Comparison of ENCODE assay signal across 8 mouse cellular contexts in genomic region chr4:63291075-63291474, GRCm38 (mm10). TPM values are rescaled to one million over a fixed set of nuclear protein-coding genes. Genes with fewer than 3 reads are reported as not detected.
A peak's percentile ranks its signal among the peaks of the same experiment; 100 is the strongest.
DNase-seq lines count a peak whose midpoint lies in the region; ATAC-seq and TF ChIP-seq lines count a peak whose summit lies in the region.
"Had no signal": no experiment of that assay in that cellular context is flagged by ENCODE, and none has a peak within 500 bp of the region (broad histone marks: within the 10 kb centered on the region; RNA-seq: fewer than 3 reads in every experiment).

No protein-coding gene starts in this region.

- peaks cover 24% of the 10 kb centered on the region for H3K4me1 ChIP-seq in forebrain, embryonic 16.5 days (replicated peaks; ENCODE audit: control insufficient read depth, insufficient read depth, low read length)
- H3K4me1 ChIP-seq in lung, adult 2 months (ENCODE audit: control insufficient read depth, insufficient read depth, low read length), result no peaks in the 10 kb centered on the region

- ATAC-seq in forebrain, embryonic 16.5 days, result peak; percentile 97

- no peak for TF ChIP-seq POLR2A in lung, adult 2 months (IDR thresholded peaks at IDR 0.05; ENCODE audit: borderline replicate concordance, extremely low read depth, low read depth, low read length)

- no peak overlapping the region for H3K4me2 ChIP-seq in forebrain, embryonic 16.5 days (ENCODE audit: low read length)

- H3K4me3 ChIP-seq in forebrain, embryonic 16.5 days (replicated peaks; ENCODE audit: low read length), result no peak overlapping the region
- H3K4me3 ChIP-seq in lung, adult 2 months (replicated peaks; ENCODE audit: extremely low read depth, low read depth, low read length), result no peak overlapping the region
- H3K4me3 ChIP-seq: myocyte had no signal

- intact Hi-C loops in heart, postnatal 25 days (cut with DNase I), result no loop called here

- peak; percentile 99 for DNase-seq in cerebellum, postnatal 10 days
- peak; percentile 74 for DNase-seq in heart, postnatal 25 days (ENCODE audit: low spot score)
- peak; percentile 83 to 87 for DNase-seq in kidney, postnatal 4 days
- peak; percentile 30 for DNase-seq in lung, adult 2 months
- DNase-seq in retina, postnatal 1 day, result peak; percentile 42
- no peak for DNase-seq in c-Kit-positive CD71-positive TER-119-positive erythroid progenitor cells, embryonic 14.5 days (ENCODE audit: low spot score)

- peak overlapping the region; percentile 30; the same call in 1 of the 2 replicates for H3K27ac ChIP-seq in forebrain, embryonic 16.5 days (ENCODE audit: low read length)

- H3K36me3 ChIP-seq in forebrain, embryonic 16.5 days (ENCODE audit: control insufficient read depth, insufficient read depth), result no peaks in the 10 kb centered on the region

- no peaks in the 10 kb centered on the region for H3K27me3 ChIP-seq in forebrain, embryonic 16.5 days (replicated peaks; ENCODE audit: control insufficient read depth, insufficient read depth, low read length)

- H3K9me3 ChIP-seq in forebrain, embryonic 16.5 days (ENCODE audit: control insufficient read depth, low read length), result no peaks in the 10 kb centered on the region

- WGBS in forebrain, embryonic 16.5 days, result 28% methylated on average over 7 of the region's 7 CpGs
- WGBS in lung, adult 2 months, result 54% methylated on average over 7 of the region's 7 CpGs

- no peak for TF ChIP-seq CTCF in lung, adult 2 months (IDR thresholded peaks at IDR 0.05; ENCODE audit: insufficient read depth, low read length)

- no peak overlapping the region for H3K9ac ChIP-seq in forebrain, embryonic 16.5 days (replicated peaks; ENCODE audit: low read depth, low read length)

RNA-seq across cellular contexts. Expression of gene Orm1, which starts 53.3 kb away (rescaled TPM):
- polyA plus RNA-seq in forebrain, embryonic 16.5 days (2015; fragmentation: Nextera tagmentation; extraction: Ambion mirVana), result not detected in 2 replicates
- total RNA-seq in heart, postnatal 25 days (2021), result 1 to 10 TPM in 1 of 2 experiments, under 1 TPM in 1; 0.44 to 1.1 TPM
- 3.9 and 4.7 TPM in 2 replicates for polyA plus RNA-seq in lung, adult 2 months (2012; rRNA removed)
- polyA plus RNA-seq: myocyte had no signal
